Mouse (Mus musculus) adrenal gland, adult (tissue): ENCODE results near the gene B4galt1.
A peak's percentile ranks its signal among the peaks of the same experiment; 100 is the strongest.

Source experiments
- DNase-seq, 2 experiments: peaks; one replicate each; pipeline ENCODE4 v3.0.0; 2022 to 2023; ENCODE audit warnings: low spot score in 1 of 2; ENCODE audit not compliant: inconsistent age in 2 of 2

Gene B4galt1

GRCm38 (mm10) chr4:40844811-40845751, 8.7 kb downstream of the B4galt1 start:
- peak; percentile 72 to 92 for DNase-seq

GRCm38 (mm10) chr4:40844251-40844721, 9.5 kb downstream of the B4galt1 start:
- peak; percentile 56 to 84 for DNase-seq

- DNase-seq: peak in 1 of 2 experiments; percentile 71
Measured at GRCm38 (mm10) chr4:40843726-40844125, 10.1 kb downstream of the B4galt1 start.

- no peak for DNase-seq
Measured at GRCm38 (mm10) chr4:40840448-40840847, 13.4 kb downstream of the B4galt1 start.

DNA sequence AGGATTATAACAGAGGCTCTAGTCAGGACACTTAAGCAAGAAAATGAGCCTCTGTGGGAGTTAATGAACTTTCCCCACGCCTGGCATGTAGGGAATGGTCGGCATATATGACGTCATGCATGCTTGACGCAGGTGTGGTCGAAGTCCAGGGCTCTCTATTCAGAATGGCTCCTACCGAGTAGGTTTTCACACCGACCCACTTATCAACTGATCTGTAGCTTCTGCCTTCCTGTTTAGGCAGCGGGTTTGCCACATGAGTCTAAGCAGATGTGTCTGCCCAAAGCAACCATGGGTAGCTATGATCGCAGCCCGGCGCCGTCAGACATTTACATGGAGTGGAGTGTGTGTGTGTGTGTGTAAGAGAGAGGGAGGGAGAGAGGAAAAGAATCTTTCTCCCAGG, 14.6 kb downstream of the B4galt1 start:
- DNase-seq: peak in 1 of 2 experiments; percentile 29

GRCm38 (mm10) chr4:40837451-40838285, 16.1 kb downstream of the B4galt1 start:
- DNase-seq: peak; percentile 49 to 86

- no peak for DNase-seq
Measured at GRCm38 (mm10) chr4:40837008-40837407, 16.8 kb downstream of the B4galt1 start.

DNA sequence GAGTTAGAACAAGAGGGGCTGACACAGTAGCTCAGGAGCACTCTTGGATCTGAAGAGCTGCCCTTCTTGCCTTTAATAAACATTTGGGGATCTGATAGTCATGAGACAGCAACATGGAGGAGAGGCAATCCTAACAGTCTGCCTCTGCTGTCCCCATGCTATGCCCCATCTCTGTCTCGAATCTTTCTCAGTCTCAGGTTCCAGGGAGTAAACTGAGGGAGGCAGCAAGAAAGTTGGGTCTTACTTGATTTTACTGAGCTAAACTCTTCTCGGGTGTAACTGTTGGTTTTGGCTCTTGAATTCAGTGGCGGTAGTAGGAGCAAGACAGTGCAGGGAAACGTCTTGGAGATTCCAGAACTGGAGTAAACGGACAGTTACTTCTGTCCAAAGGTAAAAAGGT, 18.9 kb downstream of the B4galt1 start:
- DNase-seq: peak in 1 of 2 experiments; percentile 28

DNA sequence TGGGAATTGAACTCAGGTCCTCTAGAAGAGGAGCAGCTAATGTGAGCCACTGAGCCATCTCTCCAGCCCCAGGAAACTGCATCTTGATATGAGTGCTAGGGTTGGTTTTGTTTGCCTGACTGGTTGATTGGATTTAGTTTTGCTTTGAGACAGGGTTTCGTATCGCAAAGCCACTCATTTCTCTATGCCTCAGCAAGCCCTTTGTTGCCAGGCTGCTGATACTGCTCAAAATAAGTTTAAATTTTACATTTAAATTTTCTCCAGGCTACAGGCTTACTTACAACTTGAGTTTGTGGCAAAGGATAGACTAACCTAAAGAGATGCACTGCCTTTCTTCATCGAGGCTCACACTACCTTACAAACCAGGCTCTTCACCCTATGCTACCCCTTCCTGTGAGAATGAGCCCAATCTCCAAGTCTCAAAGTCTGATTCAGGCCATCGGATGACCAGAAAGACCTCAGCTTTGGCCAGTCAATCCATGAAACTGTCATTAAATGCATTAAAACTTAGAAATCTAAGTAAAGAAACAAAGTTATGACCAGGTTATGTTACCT, 19.5 kb downstream of the B4galt1 start:
- peak in 1 of 2 experiments; percentile 25 for DNase-seq

GRCm38 (mm10) chr4:40833381-40834231, 20.2 kb downstream of the B4galt1 start:
- peak in 1 of 2 experiments; percentile 37 for DNase-seq

- DNase-seq: no peak
Measured at GRCm38 (mm10) chr4:40830530-40830929, 23.3 kb downstream of the B4galt1 start.

DNA sequence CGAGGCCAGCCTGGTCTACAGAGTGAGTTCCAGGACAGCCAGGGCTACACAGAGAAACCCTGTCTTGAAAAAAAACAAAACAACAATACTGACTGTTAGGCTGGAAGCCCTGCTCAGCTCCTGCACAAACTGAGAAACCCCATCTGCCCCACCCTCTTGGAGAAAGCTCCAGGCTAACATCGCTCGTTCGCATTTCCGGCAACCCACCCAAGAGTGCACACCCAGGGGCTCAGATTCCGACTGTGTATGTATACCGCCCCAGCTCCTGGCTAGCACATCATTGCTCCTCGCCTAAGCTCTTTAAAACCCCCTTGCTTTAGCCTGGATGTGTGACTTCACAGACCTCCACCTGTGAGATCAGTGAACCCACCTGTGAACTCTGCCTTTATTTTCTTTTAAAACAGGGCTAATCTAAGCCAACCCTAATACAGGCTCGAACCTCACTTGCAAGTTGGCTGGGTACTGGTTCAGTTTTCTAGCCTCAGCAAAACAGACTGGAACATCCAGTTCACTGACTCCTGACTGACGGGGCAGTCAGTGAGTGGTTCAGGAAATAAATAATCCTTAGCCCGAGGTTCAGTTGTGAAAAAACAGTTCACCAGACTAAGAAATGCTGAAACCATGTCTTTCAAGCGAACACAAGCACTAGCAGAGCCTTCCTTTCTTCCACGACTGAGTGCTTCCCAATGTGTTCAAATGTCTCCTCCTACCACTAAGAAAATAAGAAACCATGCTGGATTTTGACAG, 24.0 kb downstream of the B4galt1 start:
- no peak for DNase-seq

DNA sequence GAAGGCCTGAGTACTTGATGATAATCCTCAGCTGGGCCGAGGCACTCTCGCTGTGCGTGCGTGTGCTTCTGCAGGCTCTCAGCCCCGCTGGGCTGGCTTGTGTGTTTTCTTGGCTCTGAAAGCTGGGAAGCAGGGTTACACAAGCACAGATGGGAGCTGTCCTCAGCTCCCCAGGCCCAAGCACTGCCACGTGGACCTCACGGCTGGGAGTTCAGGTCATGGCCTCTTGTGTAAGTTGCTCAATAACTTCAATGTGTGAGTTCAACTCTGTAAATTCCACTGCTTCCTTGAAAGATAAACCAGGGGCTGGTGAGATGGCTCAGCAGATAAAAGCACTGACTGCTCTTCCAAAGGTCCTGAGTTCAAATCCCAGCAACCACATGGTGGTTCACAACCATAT, 24.9 kb downstream of the B4galt1 start:
- peak; percentile 67 to 91 for DNase-seq

DNA sequence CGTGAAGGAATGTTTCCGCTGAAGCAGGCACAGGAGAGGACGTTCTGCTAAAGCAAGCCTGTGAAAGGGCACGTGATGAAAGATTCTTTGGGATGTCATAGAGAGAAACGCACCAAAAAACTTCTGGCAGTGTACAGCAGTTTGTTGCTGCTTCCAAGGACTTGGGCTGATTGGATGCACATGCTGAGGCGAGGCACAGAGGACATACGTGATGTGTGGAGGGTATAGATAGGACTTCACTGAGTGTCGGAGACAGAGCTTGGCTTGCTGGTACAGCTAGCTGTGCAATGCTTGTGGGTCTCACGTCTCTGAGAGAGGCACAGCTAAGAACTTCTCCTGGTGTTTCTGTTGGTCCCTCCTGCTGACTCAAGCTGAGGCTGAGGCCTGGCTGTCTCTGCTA, 25.9 kb downstream of the B4galt1 start:
- DNase-seq: no peak

DNA sequence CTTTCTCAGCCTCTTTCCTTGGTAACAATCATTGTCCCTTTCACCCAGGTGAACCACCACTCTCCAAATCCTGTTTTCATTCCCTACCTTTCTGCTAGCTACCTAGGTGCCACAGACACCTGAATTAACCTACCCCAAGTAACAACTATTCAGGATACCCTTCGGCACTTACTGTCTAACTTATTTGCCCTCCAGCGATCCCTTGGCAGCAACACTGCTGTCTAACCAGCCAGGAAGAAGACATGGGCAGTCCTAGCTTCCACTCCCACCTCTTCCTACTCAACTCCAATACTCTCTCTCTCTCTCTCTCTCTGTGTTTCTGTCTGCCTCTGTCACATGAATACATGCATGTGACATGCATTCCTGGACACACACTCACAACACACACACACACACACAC, 27.0 kb downstream of the B4galt1 start:
- DNase-seq: no peak

DNA sequence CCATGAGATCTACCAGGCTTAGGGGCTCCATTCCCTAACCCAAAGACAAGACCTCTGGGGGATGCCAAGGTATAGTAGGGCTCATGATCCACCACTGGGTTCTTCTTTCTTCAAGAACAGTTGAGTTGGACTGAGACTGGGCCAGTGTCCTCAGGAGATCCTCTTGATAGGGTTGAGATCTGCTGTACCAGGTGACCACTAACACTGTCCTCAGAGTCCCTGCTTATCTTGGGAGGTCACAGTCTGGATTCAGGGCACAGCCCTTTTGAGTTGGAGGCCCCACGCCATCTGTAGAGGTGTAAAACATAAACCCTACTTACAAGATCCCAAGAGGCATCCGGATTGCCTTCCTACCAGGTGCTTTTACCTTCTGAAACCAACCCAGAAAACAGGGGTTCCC, 27.8 kb downstream of the B4galt1 start:
- no peak for DNase-seq

DNA sequence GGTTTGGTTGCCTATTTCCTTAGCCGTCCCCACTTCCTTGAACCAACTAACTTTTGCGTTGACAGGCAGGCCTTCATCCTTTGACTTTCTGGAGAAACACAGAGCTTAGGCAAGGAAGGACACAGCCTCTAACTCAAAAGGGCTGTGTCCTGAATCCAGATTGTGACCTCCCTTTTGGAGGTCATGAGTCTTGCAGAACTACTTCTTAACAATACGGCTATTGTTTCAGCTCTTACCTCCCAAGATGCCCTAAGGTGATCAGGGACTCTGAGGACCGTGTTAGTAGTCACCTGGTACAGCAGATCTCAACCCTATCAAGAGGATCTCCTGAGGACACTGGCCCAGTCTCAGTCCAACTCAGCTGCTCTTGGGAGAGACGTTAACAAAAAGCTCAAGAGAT, 28.7 kb downstream of the B4galt1 start:
- DNase-seq: peak in 1 of 2 experiments; percentile 68

DNA sequence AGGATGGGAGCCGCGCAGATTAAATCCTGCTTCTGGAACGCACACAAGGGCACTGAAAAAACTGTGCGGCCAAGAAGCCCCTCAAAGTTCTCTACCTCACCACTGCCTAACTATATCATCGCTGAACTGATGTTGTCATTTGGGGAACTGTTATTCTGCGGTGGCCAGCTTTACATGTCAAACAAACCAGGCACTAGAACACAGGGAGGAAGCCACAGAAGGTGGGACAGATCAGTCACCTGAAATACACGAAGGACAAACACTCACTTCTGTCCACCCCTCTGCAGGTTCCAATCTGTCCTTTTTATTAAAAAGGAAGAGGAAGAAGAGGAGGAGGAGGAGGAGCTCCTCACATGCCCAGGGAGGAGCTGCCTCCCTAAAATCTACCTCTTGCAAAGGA, 29.3 kb downstream of the B4galt1 start:
- no peak for DNase-seq

- DNase-seq: no peak
Measured at GRCm38 (mm10) chr4:40823664-40824063, 30.1 kb downstream of the B4galt1 start.

DNA sequence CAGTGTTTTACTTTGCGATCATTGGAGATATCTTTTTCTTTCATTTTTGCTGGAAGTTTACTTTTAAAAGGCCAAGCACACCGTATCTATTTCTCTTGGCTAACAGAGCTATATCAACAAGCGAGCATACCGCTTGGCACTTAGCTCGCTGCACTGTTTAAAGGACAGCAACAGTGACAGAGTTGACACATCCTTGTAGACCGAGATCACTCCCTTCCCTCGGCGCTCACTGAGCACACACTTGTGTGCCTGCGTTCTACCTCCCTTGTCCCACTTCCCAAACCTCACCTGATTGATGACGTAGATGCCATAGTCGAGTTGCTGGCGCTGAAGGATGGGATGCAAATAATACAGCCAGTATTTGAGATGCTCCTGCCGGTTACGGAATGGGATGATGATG, 30.7 kb downstream of the B4galt1 start:
- no peak for DNase-seq
